Mouse (Mus musculus) ZHBTc4 (cell line): ENCODE measurements around the gene Olfr686.

ENCODE experiments used
- DNase-seq: peaks from one replicate; pipeline ENCODE4 v3.0.0-alpha.2; 2011; ENCODE audit warnings: low read depth, low spot score

Gene Olfr686

DNA sequence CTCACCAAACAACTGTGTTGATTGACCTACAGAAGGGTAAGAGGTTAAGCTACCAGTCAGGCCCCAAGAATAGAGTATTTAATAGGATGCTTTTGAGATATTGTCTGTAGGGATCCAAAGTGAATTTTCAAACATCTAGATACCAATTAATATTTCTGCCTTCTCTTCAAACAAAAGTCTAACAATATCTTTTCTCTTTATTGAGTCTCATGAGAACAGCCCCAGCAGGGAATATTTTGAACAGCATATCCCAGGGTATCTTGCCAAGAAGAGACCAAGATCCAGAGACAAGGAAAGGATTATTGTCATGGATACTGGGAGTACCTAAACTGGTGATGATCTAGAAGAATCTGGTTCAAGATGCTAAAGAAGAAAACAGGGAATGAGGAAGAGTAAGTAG is at the start of gene Olfr686:
Gene Olfr686, minus strand, starts transcription at position 101 of the 400 bp plus-strand sequence.
- no peak for DNase-seq

- DNase-seq = peak; percentile 50
Measured at GRCm38 (mm10) chr7:105256656-105257055, 49.4 kb upstream of the Olfr686 start.

GRCm38 (mm10) chr7:105248197-105248596 is 40.9 kb upstream of the Olfr686 start:
- no peak for DNase-seq

GRCm38 (mm10) chr7:105247671-105248070 is 40.4 kb upstream of the Olfr686 start:
- no peak for DNase-seq

DNA sequence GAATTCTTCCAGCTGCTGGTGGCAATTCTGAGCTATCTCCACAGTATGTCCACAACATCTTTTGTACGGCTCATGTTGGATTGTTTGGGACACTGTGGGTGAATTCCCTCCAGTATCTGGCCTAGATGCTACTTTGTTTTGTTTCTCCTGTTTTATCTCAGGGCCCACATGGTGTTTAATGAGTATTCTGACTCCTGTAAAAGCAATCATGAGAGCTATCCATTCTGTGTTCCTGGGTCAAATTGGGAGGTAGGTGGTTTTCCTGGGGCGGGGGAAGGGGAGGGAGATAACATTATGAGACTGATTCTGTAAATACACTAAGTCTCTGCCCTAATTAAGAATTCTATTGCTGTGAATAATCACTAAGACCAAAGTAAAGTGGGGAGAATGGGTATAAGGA is 22.1 kb upstream of the Olfr686 start:
- DNase-seq = no peak

GRCm38 (mm10) chr7:105228138-105228537 is 20.9 kb upstream of the Olfr686 start:
- DNase-seq = no peak

- DNase-seq = no peak
Measured at GRCm38 (mm10) chr7:105226703-105227102, 19.4 kb upstream of the Olfr686 start.

GRCm38 (mm10) chr7:105226072-105226471 is 18.8 kb upstream of the Olfr686 start:
- peak; percentile 38 for DNase-seq

DNA sequence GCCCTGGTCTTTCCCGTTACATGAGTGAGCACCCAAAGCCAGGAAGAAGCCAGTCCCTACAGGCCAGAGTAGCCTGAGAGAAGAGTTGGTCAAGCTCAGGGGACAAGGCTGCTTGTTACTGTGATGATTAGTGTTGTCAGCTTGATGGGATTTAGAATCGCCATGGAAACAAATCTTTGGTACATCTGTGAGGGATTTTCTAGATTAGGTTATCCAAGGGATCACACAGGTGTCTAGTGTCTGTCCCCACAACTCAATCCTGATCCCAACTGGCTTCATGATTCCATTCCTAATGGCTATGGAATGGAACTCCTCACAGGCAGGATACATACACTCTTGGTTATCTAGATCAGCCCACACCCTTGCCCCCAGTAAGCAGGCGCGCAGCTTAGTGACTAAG is 11.0 kb upstream of the Olfr686 start:
- DNase-seq = no peak

- no peak for DNase-seq
Measured at GRCm38 (mm10) chr7:105214761-105215160, 7.5 kb upstream of the Olfr686 start.

GRCm38 (mm10) chr7:105185912-105186311 is 21.4 kb downstream of the Olfr686 start, which contains the start of gene Olfr685:
TSS of gene Olfr685 (minus strand) at chr7:105186012.
- DNase-seq = no peak

GRCm38 (mm10) chr7:105170773-105171172 is 36.5 kb downstream of the Olfr686 start:
- peak; percentile 14 for DNase-seq

DNA sequence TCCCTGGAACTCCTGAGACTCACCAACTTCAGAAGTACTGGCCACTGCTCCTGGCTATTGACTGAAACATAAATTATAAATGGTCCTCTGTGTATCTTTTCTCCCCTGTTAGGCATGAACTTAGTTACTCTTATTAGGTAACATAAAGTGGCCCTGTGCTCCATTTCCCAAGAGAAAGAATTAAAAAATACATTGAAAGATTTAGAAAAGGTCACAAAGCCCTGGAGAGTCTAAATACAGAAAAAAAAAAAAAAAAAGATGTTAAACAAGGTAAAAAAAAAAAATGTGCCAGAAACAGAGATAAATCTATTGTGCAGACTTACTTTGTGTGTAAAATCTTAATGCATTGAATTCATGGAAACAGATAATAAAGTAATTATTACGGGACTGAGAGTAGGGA is 43.7 kb downstream of the Olfr686 start, which contains the start of gene Olfr684:
Gene Olfr684, minus strand, starts transcription at position 101 of the 400 bp plus-strand sequence.
- DNase-seq = no peak
